Mouse (Mus musculus) E14TG2a.4 (cell line): ENCODE results near the gene Ndufv1.

ENCODE experiments used
- CTCF ChIP-seq: conservative IDR thresholded peaks from 2 replicates; pipeline ENCODE4 v1.5.1; 2014; ENCODE audit warnings: low read length
- NANOG ChIP-seq: IDR thresholded peaks from 2 replicates; pipeline ENCODE4 v1.6.1; 2014; ENCODE audit warnings: borderline replicate concordance, low read length, mixed read lengths
- POU5F1 ChIP-seq: IDR thresholded peaks from 2 replicates; pipeline ENCODE4 v1.6.1; 2014; ENCODE audit warnings: low read length, borderline replicate concordance

GRCm38 (mm10) chr19:4057389-4057788 is 44.8 kb upstream of the Ndufv1 start:
- no peak for TF ChIP-seq CTCF
- no peak for TF ChIP-seq POU5F1
- TF ChIP-seq NANOG = no peak
